ENCODE assay signal across 9 mouse cellular contexts in genomic region chr12:84206525-84206924, GRCm38 (mm10). TPM values are rescaled to one million over a fixed set of nuclear protein-coding genes. Genes with fewer than 3 reads are reported as not detected.
DNase-seq lines count a peak whose midpoint lies in the region; ATAC-seq and TF ChIP-seq lines count a peak whose summit lies in the region.
"Had no signal": no experiment of that assay in that cellular context is flagged by ENCODE, and none has a peak within 500 bp of the region (broad histone marks: within the 10 kb centered on the region; RNA-seq: fewer than 3 reads in every experiment).

No protein-coding gene starts in this region.

- no peak for ATAC-seq in midbrain, embryonic 16.5 days
- no peak for ATAC-seq in heart, embryonic 14.5 days (ENCODE audit: insufficient number of reproducible peaks, insufficient read depth, low FRiP score, low read depth)
- ATAC-seq in stomach, postnatal 0 days (ENCODE audit: low FRiP score, low TSS enrichment) = peak; percentile 34

- H3K4me2 ChIP-seq in midbrain, embryonic 16.5 days (ENCODE audit: low read length) = no peak overlapping the region
- H3K4me2 ChIP-seq in heart, embryonic 14.5 days (ENCODE audit: low read length) = peak overlapping the region; percentile 31; the same call in 1 of the 2 replicates
- H3K4me2 ChIP-seq in stomach, postnatal 0 days (replicated peaks; ENCODE audit: low read depth) = no peak overlapping the region
- H3K4me2 ChIP-seq: neural tube, embryonic 13.5 days had no signal

- TF ChIP-seq EP300 in stomach, postnatal 0 days (optimal IDR thresholded peaks at IDR 0.05) = no peak

- WGBS in midbrain, embryonic 10.5 days = 62% methylated on average over 7 of the region's 7 CpGs
- 70% methylated on average over 7 of the region's 7 CpGs for WGBS in midbrain, embryonic 16.5 days
- 33% methylated on average over 7 of the region's 7 CpGs for WGBS in heart, embryonic 14.5 days
- WGBS in stomach, postnatal 0 days = 32% methylated on average over 7 of the region's 7 CpGs

- TF ChIP-seq CTCF in stomach, postnatal 0 days (IDR thresholded peaks at IDR 0.05; ENCODE audit: low read depth) = no peak
- TF ChIP-seq CTCF in left cerebral cortex, adult 2 months (IDR thresholded peaks at IDR 0.05) = no peak

- no peaks in the 10 kb centered on the region for H3K9me3 ChIP-seq in midbrain, embryonic 10.5 days (replicated peaks)
- H3K9me3 ChIP-seq in midbrain, embryonic 16.5 days (replicated peaks; ENCODE audit: control insufficient read depth, low read length, poor library complexity, severe bottlenecking) = no peaks in the 10 kb centered on the region
- H3K9me3 ChIP-seq in heart, embryonic 14.5 days (ENCODE audit: control insufficient read depth, low read length) = no peaks in the 10 kb centered on the region
- no peaks in the 10 kb centered on the region for H3K9me3 ChIP-seq in stomach, postnatal 0 days (ENCODE audit: control insufficient read depth, low read length)
- H3K9me3 ChIP-seq: neural tube, embryonic 13.5 days had no signal

- H3K36me3 ChIP-seq in midbrain, embryonic 10.5 days = peaks cover under 1% of the 10 kb centered on the region; the same call in 1 of the 2 replicates
- no peaks in the 10 kb centered on the region for H3K36me3 ChIP-seq in midbrain, embryonic 16.5 days (ENCODE audit: control insufficient read depth, insufficient read depth, low read length)
- no peaks in the 10 kb centered on the region for H3K36me3 ChIP-seq in heart, embryonic 14.5 days (ENCODE audit: control insufficient read depth, insufficient read depth, low read length)
- H3K36me3 ChIP-seq in stomach, postnatal 0 days (ENCODE audit: control insufficient read depth, insufficient read depth, low read length) = no peaks in the 10 kb centered on the region
- H3K36me3 ChIP-seq: neural tube, embryonic 13.5 days had no signal

- H3K27ac ChIP-seq in midbrain, embryonic 10.5 days (replicated peaks) = 0 out of 2 replicates have a peak overlapping the region, but pooled peaks have one; percentile 13
- H3K27ac ChIP-seq in midbrain, embryonic 16.5 days (ENCODE audit: low read length) = no peak overlapping the region
- peak overlapping the region; percentile 44 to 47 for H3K27ac ChIP-seq in heart, embryonic 14.5 days (replicated peaks in 1 of 2; ENCODE audit: control insufficient read depth in 1 of 2, insufficient read depth in 1 of 2, low read depth in 2 of 2, low read length in 2 of 2)
- peak overlapping the region; percentile 56 for H3K27ac ChIP-seq in stomach, postnatal 0 days (replicated peaks)
- no peak overlapping the region for H3K27ac ChIP-seq in left cerebral cortex, adult 2 months
- H3K27ac ChIP-seq: neural tube, embryonic 13.5 days had no signal

- H3K4me3 ChIP-seq in midbrain, embryonic 10.5 days = no peak overlapping the region
- no peak overlapping the region for H3K4me3 ChIP-seq in midbrain, embryonic 16.5 days (ENCODE audit: low read depth, low read length)
- no peak overlapping the region for H3K4me3 ChIP-seq in heart, embryonic 14.5 days (ENCODE audit: control insufficient read depth in 1 of 2, insufficient read depth in 1 of 2, low read depth in 1 of 2, low read length in 2 of 2)
- H3K4me3 ChIP-seq in stomach, postnatal 0 days (ENCODE audit: low read depth, low read length) = no peak overlapping the region
- H3K4me3 ChIP-seq in left cerebral cortex, adult 2 months = no peak overlapping the region
- H3K4me3 ChIP-seq: neural tube, embryonic 13.5 days had no signal

- intact Hi-C loops in left cerebral cortex, adult 2 months (cut with DNase I) = no loop called here

- peaks cover 34% of the 10 kb centered on the region for H3K4me1 ChIP-seq in midbrain, embryonic 10.5 days
- H3K4me1 ChIP-seq in midbrain, embryonic 16.5 days (ENCODE audit: control insufficient read depth, insufficient read depth, low read length) = no peaks in the 10 kb centered on the region; the same call in 1 of the 2 replicates
- peaks cover 59 to 81% of the 10 kb centered on the region in 2 experiments for H3K4me1 ChIP-seq in heart, embryonic 14.5 days (ENCODE audit: control insufficient read depth in 2 of 2, insufficient read depth in 2 of 2, low read length in 2 of 2)
- H3K4me1 ChIP-seq in stomach, postnatal 0 days (replicated peaks; ENCODE audit: control insufficient read depth, insufficient read depth) = peaks cover 8% of the 10 kb centered on the region

- H3K27me3 ChIP-seq in midbrain, embryonic 10.5 days (ENCODE audit: low read depth, poor library complexity, severe bottlenecking) = peaks cover 32% of the 10 kb centered on the region
- H3K27me3 ChIP-seq in midbrain, embryonic 16.5 days (ENCODE audit: control insufficient read depth, insufficient read depth, low read depth, low read length) = no peaks in the 10 kb centered on the region
- no peaks in the 10 kb centered on the region for H3K27me3 ChIP-seq in heart, embryonic 14.5 days (ENCODE audit: control insufficient read depth, insufficient read depth, low read length)
- H3K27me3 ChIP-seq in stomach, postnatal 0 days (ENCODE audit: control insufficient read depth, insufficient read depth, low read length) = no peaks in the 10 kb centered on the region
- H3K27me3 ChIP-seq: neural tube, embryonic 13.5 days had no signal

- no peak overlapping the region for H3K9ac ChIP-seq in midbrain, embryonic 16.5 days (ENCODE audit: low read depth, low read length)
- H3K9ac ChIP-seq in heart, embryonic 14.5 days (ENCODE audit: low read length) = peak overlapping the region; percentile 44
- H3K9ac ChIP-seq in stomach, postnatal 0 days (ENCODE audit: low read length) = no peak overlapping the region
- H3K9ac ChIP-seq: neural tube, embryonic 13.5 days had no signal

- DNase-seq in midbrain, embryonic 10.5 days (ENCODE audit: low spot score) = no peak
- peak; percentile 51 for DNase-seq in liver
- peak; percentile 69 for DNase-seq in stomach, postnatal 0 days (ENCODE audit: low spot score)
- no peak for DNase-seq in right cerebral cortex, postnatal 10 days (ENCODE audit: low spot score in 2 of 2)
- DNase-seq in left cerebral cortex, adult 18-20 months (ENCODE audit: low spot score in 2 of 2) = no peak
- DNase-seq in left cerebral cortex, adult 2 months (ENCODE audit: extremely low spot score in 1 of 2, low spot score in 2 of 2) = no peak

RNA-seq across cellular contexts. Expression of gene Elmsan1, which starts 12.2 kb away (rescaled TPM):
- 5.9 and 6.3 TPM in 2 replicates for polyA plus RNA-seq in midbrain, embryonic 10.5 days (2016; fragmentation: Nextera tagmentation; extraction: Ambion mirVana)
- 2.7 and 3.6 TPM in 2 replicates for polyA plus RNA-seq in midbrain, embryonic 16.5 days (2015; fragmentation: Nextera tagmentation; extraction: Ambion mirVana)
- 7.1 and 7.4 TPM in 2 replicates for polyA plus RNA-seq in heart, embryonic 14.5 days (2014; fragmentation: Nextera tagmentation; extraction: Ambion mirVana)
- polyA plus RNA-seq in stomach, postnatal 0 days (2015; fragmentation: Nextera tagmentation; extraction: Ambion mirVana) = 4.0 and 4.1 TPM in 2 replicates
- total RNA-seq in left cerebral cortex, adult 18-20 months (2021) = 10 to 100 TPM; 18.2 to 19.8 TPM
- total RNA-seq in left cerebral cortex, adult 2 months (2021) = 10 to 100 TPM; 16.6 to 22.8 TPM

RNA-seq across cellular contexts. Expression of gene Pnma1, which starts 58.2 kb away (rescaled TPM):
- 2.1 and 3.3 TPM in 2 replicates for polyA plus RNA-seq in midbrain, embryonic 10.5 days (2016; fragmentation: Nextera tagmentation; extraction: Ambion mirVana)
- 8.2 and 9.3 TPM in 2 replicates for polyA plus RNA-seq in midbrain, embryonic 16.5 days (2015; fragmentation: Nextera tagmentation; extraction: Ambion mirVana)
- 0.43 and 0.68 TPM in 2 replicates for polyA plus RNA-seq in heart, embryonic 14.5 days (2014; fragmentation: Nextera tagmentation; extraction: Ambion mirVana)
- 0.48 and 0.49 TPM in 2 replicates for polyA plus RNA-seq in stomach, postnatal 0 days (2015; fragmentation: Nextera tagmentation; extraction: Ambion mirVana)
- 1 to 10 TPM; 4.2 to 6.9 TPM for total RNA-seq in left cerebral cortex, adult 18-20 months (2021)
- total RNA-seq in left cerebral cortex, adult 2 months (2021) = 1 to 10 TPM; 4.8 to 5.1 TPM

Comparison
In these comparisons a context has a peak if more than half of its experiments do, and no peak if none do; other contexts are left out.
1. H3K27ac ChIP-seq: peak in midbrain, embryonic 10.5 days (single experiment), heart, embryonic 14.5 days (2 of 2) and stomach, postnatal 0 days (single experiment); none in midbrain, embryonic 16.5 days (single experiment) and left cerebral cortex, adult 2 months (single experiment).
2. DNase-seq: peak in liver (single experiment) and stomach, postnatal 0 days (single experiment); none in midbrain, embryonic 10.5 days (single experiment), right cerebral cortex, postnatal 10 days (0 of 2), left cerebral cortex, adult 18-20 months (0 of 2) and left cerebral cortex, adult 2 months (0 of 2).